Comparison of ENCODE assay signal across 10 mouse cellular contexts in the genomic region with DNA sequence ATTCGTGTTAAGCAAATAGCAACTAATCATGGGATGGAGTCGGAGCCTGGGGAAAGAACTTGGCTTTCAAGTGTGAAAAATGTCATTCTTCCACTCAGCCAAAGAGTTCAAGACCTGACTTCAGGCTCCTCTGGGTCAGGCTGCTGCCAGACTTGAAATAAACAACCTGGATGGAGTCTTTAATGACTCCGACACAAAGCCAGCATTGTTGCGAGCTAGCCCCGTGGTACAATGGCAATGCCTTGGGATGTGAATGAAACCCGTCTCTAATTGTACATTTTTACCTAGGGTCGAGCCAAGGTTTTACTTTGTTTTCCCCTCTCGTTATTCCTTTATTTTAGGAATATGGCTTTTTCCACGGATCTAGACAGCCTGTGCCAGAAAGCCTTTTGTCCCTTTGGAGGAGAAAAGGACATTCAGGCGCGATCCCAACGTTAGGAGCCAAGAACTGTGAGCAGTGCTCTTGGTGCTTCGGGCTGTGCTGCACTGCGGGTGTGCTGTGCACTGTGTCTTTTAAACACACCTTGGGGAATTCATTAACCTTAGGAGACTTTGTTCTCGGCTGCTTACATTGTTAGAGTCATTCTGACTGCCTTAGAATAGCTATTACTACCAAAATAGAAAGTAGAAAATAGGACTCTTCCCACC.
DNase-seq lines count a peak whose midpoint lies in the region; ATAC-seq lines count a peak whose summit lies in the region.
"Had no signal": no experiment of that assay in that cellular context is flagged by ENCODE, and none has a peak within 500 bp of the region (broad histone marks: within the 10 kb centered on the region; RNA-seq: fewer than 3 reads in every experiment).

No protein-coding gene starts in this region.

- no peak for ATAC-seq in limb, embryonic 11.5 days (ENCODE audit: insufficient number of reproducible peaks, low FRiP score, low TSS enrichment, low read depth)
- no peak for ATAC-seq in intestine, embryonic 15.5 days
- no peak for ATAC-seq in liver, embryonic 12.5 days

- 0 out of 2 replicates have a peak, but pooled peaks cover 5% of the 10 kb centered on the region for H3K4me1 ChIP-seq in heart, embryonic 10.5 days
- H3K4me1 ChIP-seq in brown adipose tissue, adult 24 weeks (ENCODE audit: control insufficient read depth, insufficient read depth, insufficient read length, low read length) = peaks cover 16% of the 10 kb centered on the region
- H3K4me1 ChIP-seq in limb, embryonic 11.5 days (ENCODE audit: control insufficient read depth, insufficient read depth, low read length) = no peaks in the 10 kb centered on the region
- H3K4me1 ChIP-seq in intestine, embryonic 15.5 days (replicated peaks) = 0 out of 2 replicates have a peak, but pooled peaks cover 4% of the 10 kb centered on the region
- no peaks in the 10 kb centered on the region for H3K4me1 ChIP-seq in liver, embryonic 12.5 days

- DNase-seq in heart, adult 11 months = peak; percentile 95
- no peak for DNase-seq in heart, embryonic 10.5 days (ENCODE audit: low spot score)
- DNase-seq in heart, postnatal 36 days = peak; percentile 24 to 29
- peak; percentile 55 for DNase-seq in limb, embryonic 11.5 days (ENCODE audit: low spot score)
- DNase-seq in urinary bladder, postnatal 14 days (ENCODE audit: low spot score) = no peak
- DNase-seq: thymus, postnatal 4 days had no signal

- H3K9ac ChIP-seq in limb, embryonic 11.5 days (ENCODE audit: low read length) = no peak overlapping the region
- H3K9ac ChIP-seq in intestine, embryonic 15.5 days = no peak overlapping the region
- H3K9ac ChIP-seq in liver, embryonic 12.5 days = no peak overlapping the region

- intact Hi-C loops in heart, postnatal 36 days (cut with DNase I) = no loop called here

- no peaks in the 10 kb centered on the region for H3K36me3 ChIP-seq in heart, embryonic 10.5 days
- H3K36me3 ChIP-seq in limb, embryonic 11.5 days (ENCODE audit: control insufficient read depth, insufficient read depth, low read length) = no peaks in the 10 kb centered on the region
- H3K36me3 ChIP-seq in intestine, embryonic 15.5 days = no peaks in the 10 kb centered on the region
- no peaks in the 10 kb centered on the region for H3K36me3 ChIP-seq in liver, embryonic 12.5 days

- WGBS in heart, embryonic 10.5 days = 74% methylated on average over 15 of the region's 15 CpGs
- 43% methylated on average over 15 of the region's 15 CpGs for WGBS in limb, embryonic 11.5 days
- 53% methylated on average over 15 of the region's 15 CpGs for WGBS in intestine, embryonic 15.5 days
- WGBS in liver, embryonic 12.5 days (ENCODE audit: insufficient replicate concordance) = 73% methylated on average over 15 of the region's 15 CpGs

- no peak overlapping the region for H3K4me2 ChIP-seq in limb, embryonic 11.5 days (ENCODE audit: low read depth, severe bottlenecking)
- H3K4me2 ChIP-seq in intestine, embryonic 15.5 days (replicated peaks) = no peak overlapping the region
- H3K4me2 ChIP-seq in liver, embryonic 12.5 days = no peak overlapping the region

- H3K27me3 ChIP-seq in heart, embryonic 10.5 days (ENCODE audit: insufficient read depth, poor library complexity, severe bottlenecking) = no peaks in the 10 kb centered on the region
- no peaks in the 10 kb centered on the region for H3K27me3 ChIP-seq in limb, embryonic 11.5 days (ENCODE audit: control insufficient read depth, insufficient read depth, low read length)
- no peaks in the 10 kb centered on the region for H3K27me3 ChIP-seq in intestine, embryonic 15.5 days (replicated peaks)
- no peaks in the 10 kb centered on the region for H3K27me3 ChIP-seq in liver, embryonic 12.5 days (replicated peaks)
- H3K27me3 ChIP-seq: CH12.LX had no signal

- H3K9me3 ChIP-seq in heart, embryonic 10.5 days = no peaks in the 10 kb centered on the region
- no peaks in the 10 kb centered on the region for H3K9me3 ChIP-seq in limb, embryonic 11.5 days (ENCODE audit: control insufficient read depth, low read length)
- H3K9me3 ChIP-seq in intestine, embryonic 15.5 days = no peaks in the 10 kb centered on the region
- H3K9me3 ChIP-seq in liver, embryonic 12.5 days (replicated peaks) = no peaks in the 10 kb centered on the region

- H3K4me3 ChIP-seq in heart, embryonic 10.5 days = no peak overlapping the region
- H3K4me3 ChIP-seq in brown adipose tissue, adult 24 weeks (ENCODE audit: insufficient read depth, low read depth, low read length) = peak overlapping the region; percentile 16; the same call in 1 of the 2 replicates
- H3K4me3 ChIP-seq in limb, embryonic 11.5 days (ENCODE audit: low read depth, low read length) = no peak overlapping the region
- no peak overlapping the region for H3K4me3 ChIP-seq in intestine, embryonic 15.5 days (replicated peaks)
- no peak overlapping the region for H3K4me3 ChIP-seq in liver, embryonic 12.5 days

- H3K27ac ChIP-seq in heart, embryonic 10.5 days = no peak overlapping the region
- H3K27ac ChIP-seq in brown adipose tissue, adult 24 weeks (replicated peaks; ENCODE audit: low read depth, low read length) = peak overlapping the region; percentile 52
- peak overlapping the region; percentile 24; the same call in 1 of the 2 replicates for H3K27ac ChIP-seq in limb, embryonic 11.5 days (replicated peaks; ENCODE audit: low read depth, low read length)
- H3K27ac ChIP-seq in intestine, embryonic 15.5 days = no peak overlapping the region
- H3K27ac ChIP-seq in liver, embryonic 12.5 days = no peak overlapping the region

Comparison
In these comparisons a context has a peak if more than half of its experiments do, and no peak if none do; other contexts are left out.
1. DNase-seq: peak in heart, adult 11 months (single experiment), heart, postnatal 36 days (2 of 2) and limb, embryonic 11.5 days (single experiment); none in heart, embryonic 10.5 days (single experiment) and urinary bladder, postnatal 14 days (single experiment).
2. H3K27ac ChIP-seq: peak in brown adipose tissue, adult 24 weeks (single experiment) and limb, embryonic 11.5 days (single experiment); none in heart, embryonic 10.5 days (single experiment), intestine, embryonic 15.5 days (single experiment) and liver, embryonic 12.5 days (single experiment).